Mouse (Mus musculus) lung, adult 2 months (tissue): ENCODE results near the gene Lamp2. TPM values are rescaled to one million over a fixed set of nuclear protein-coding genes. Genes with fewer than 3 reads are reported as not detected.
"Not testable (repeated sequence)": the region's sequence is repeated elsewhere in the genome, so short reads cannot be mapped to it uniquely, and the experiment has no call there.

Source experiments
- DNase-seq: peaks from one replicate; pipeline ENCODE4 v3.0.0; 2022
- H3K4me1 ChIP-seq: fragments of 200-500 bp; 2 replicates; pipeline ENCODE4 v1.6.1; 2011; ENCODE audit warnings: low read length; ENCODE audit not compliant: control insufficient read depth, insufficient read depth
- H3K4me3 ChIP-seq: fragments of 200-500 bp; replicated peaks from 2 replicates; pipeline ENCODE3; 2011; ENCODE audit warnings: low read depth, mild to moderate bottlenecking, control low read depth, low read length; ENCODE audit errors: extremely low read depth
- CTCF ChIP-seq: fragments of 200-500 bp; IDR thresholded peaks from 2 replicates; pipeline ENCODE4 v1.5.1; 2011; ENCODE audit warnings: mild to moderate bottlenecking, low read length, control low read depth; ENCODE audit not compliant: insufficient read depth
- POLR2A ChIP-seq: fragments of 200-500 bp; IDR thresholded peaks from 2 replicates; pipeline ENCODE4 v1.6.1; 2011; ENCODE audit warnings: low read depth, mild to moderate bottlenecking, control low read depth, low read length, borderline replicate concordance; ENCODE audit errors: extremely low read depth
- WGBS: fragments of 180-500 bp; shearing (Covaris S2); methylation state at CpG from one replicate; pipeline ENCODE4 v1.1.7; 2018; 5-methylcytosine and 5-hydroxymethylcytosine counted together
- polyA plus RNA-seq: library from polyadenylated mRNA; depleted of rRNA; stranded (reverse); fragments of >200 nt; gene quantifications from 2 replicates; pipeline ENCODE4 v1.2.3, GENCODE M21; 2012; rRNA removed

Lamp2 gene
- 68.0 and 85.8 TPM in 2 replicates for polyA plus RNA-seq

DNA sequence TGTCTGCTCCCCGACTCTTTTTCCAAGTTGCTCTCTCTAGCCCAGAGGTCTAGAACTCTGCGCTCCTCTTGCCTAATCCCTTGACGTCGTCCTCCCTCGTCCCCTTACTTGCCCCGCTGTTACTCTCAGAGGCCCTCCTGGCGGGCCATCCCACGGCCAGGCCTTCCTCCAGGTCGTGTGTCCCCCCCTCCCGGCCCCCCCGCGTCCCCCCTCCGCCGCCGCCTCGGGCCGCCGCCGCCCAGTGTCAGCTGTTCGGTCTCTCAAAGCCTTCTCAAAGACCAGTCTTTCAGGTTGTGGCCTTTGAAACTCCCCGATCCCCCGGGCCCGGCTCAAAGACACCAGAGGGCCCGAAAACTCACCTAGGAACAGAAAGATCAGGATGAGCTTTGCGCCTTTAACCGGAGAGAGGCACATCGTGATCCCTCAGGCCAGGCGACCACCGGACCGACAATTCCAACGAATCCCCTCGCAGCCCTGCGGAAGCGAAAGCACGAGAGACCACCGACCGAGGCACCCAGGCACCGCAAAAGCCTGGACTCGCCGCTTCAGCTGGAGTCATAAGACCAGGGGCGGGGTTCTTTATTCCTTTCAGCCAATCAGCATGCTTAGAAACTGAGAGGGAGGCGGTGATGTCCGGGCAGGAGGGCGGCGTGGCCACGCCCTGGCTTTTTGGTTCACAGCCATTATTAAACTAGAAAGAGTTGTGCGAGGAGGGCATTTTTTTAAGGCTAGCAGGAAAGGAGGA is at the start of gene Lamp2:
Lamp2 (minus strand) TSS at position 565 of the 745 bp plus-strand sequence.
- DNase-seq: peak; percentile 65
- Histone ChIP-seq H3K4me1 (no peaks in the 10 kb centered on the region; the same call in 1 of the 2 replicates), H3K4me3 (peak within 1 kb of the TSS; percentile 99)
- WGBS: 21% methylated on average over 47 of the region's 47 CpGs
- TF ChIP-seq CTCF (no peak), POLR2A (peak; percentile 94)

- DNase-seq: no peak
- TF ChIP-seq POLR2A (no peak), CTCF (no peak)
- 83% methylated on average over 14 of the region's 14 CpGs for WGBS
Observed at GRCm38 (mm10) chrX:38504846-38505245, 48.6 kb upstream of the Lamp2 start.

GRCm38 (mm10) chrX:38502182-38502581 is 45.9 kb upstream of the Lamp2 start:
- DNase-seq, H3K4me1 ChIP-seq, H3K4me3 ChIP-seq: not testable (repeated sequence)
- 69% methylated on average over 5 of the region's 5 CpGs for WGBS
- TF ChIP-seq CTCF: peak; percentile 3; the same call in 1 of the 2 replicates

More at GRCm38 (mm10) chrX:38504846-38505245, 48.6 kb upstream of the Lamp2 start:
- H3K4me1 ChIP-seq: no peaks in the 10 kb centered on the region
- H3K4me3 ChIP-seq: no peak overlapping the region

- not testable (repeated sequence) for H3K4me3 ChIP-seq, H3K4me1 ChIP-seq, DNase-seq
- 42% methylated on average over 20 of the region's 20 CpGs for WGBS
Observed at GRCm38 (mm10) chrX:38485464-38485863, 29.2 kb upstream of the Lamp2 start.

- DNase-seq: no peak
- Histone ChIP-seq H3K4me1 (0 out of 2 replicates have a peak, but pooled peaks cover 2% of the 10 kb centered on the region), H3K4me3 (no peak overlapping the region)
- TF ChIP-seq CTCF (no peak), POLR2A (no peak)
- 56% methylated on average over 1 of the region's 1 CpGs for WGBS
Observed at GRCm38 (mm10) chrX:38478583-38478982, 22.3 kb upstream of the Lamp2 start.

GRCm38 (mm10) chrX:38473537-38474299 is 17.5 kb upstream of the Lamp2 start:
- DNase-seq: peak; percentile 65
- Histone ChIP-seq H3K4me3 (peak overlapping the region; percentile 96), H3K4me1 (0 out of 2 replicates have a peak, but pooled peaks cover 2% of the 10 kb centered on the region)
- TF ChIP-seq CTCF: peak; percentile 48; the same call in 1 of the 2 replicates
- TF ChIP-seq POLR2A: peak; percentile 40; the same call in 1 of the 2 replicates
- 20% methylated on average over 32 of the region's 32 CpGs for WGBS

- WGBS: 25% methylated on average over 10 of the region's 10 CpGs
- Histone ChIP-seq H3K4me3 (peak overlapping the region; percentile 46), H3K4me1 (0 out of 2 replicates have a peak, but pooled peaks cover 2% of the 10 kb centered on the region)
- DNase-seq: no peak
- TF ChIP-seq POLR2A: no peak
- TF ChIP-seq CTCF: no peak
Observed at GRCm38 (mm10) chrX:38473164-38473536, 16.9 kb upstream of the Lamp2 start.

DNA sequence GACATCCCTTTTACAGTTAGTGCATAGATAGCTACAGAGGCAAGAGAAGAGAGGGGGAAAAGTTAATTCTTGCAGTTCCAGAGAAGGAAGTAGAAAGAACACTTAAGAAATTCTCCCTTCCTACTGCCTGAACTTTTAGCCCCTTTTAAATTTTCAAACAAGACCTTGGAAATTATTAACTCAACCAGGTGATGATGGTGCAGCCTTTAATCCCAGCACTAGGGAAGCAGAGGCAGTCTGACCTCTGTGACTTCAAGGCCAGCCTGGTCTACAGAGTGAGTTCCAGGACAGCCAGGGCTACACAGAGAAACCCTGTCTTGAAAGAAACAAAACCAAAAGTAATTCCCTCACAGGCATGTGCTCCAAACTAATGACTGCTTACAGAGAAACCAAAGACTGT is 10.0 kb upstream of the Lamp2 start:
- no peak overlapping the region for H3K4me3 ChIP-seq
- TF ChIP-seq CTCF (no peak), POLR2A (no peak)
- H3K4me1 ChIP-seq: no peaks in the 10 kb centered on the region; the same call in 1 of the 2 replicates
- no peak for DNase-seq

DNA sequence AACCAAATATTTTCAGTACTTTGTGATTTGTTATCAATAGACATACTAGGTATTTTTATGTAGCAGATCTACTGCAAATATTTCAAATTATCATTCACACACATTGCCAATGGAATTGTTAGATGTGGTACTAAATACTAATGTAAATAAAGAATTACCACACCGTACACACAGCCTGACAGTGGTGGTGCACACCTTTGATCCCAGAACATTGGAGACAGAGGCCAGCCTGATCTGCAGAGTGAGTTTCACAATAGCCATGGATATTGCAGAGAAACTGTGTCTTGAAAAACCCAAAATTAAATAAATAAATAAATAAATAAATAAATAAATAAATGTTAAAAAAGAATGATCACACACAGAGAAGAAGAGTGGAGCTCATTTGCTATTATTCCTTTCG is 6.9 kb upstream of the Lamp2 start:
- no peaks in the 10 kb centered on the region; the same call in 1 of the 2 replicates for H3K4me1 ChIP-seq
- H3K4me3 ChIP-seq: no peak overlapping the region
- TF ChIP-seq CTCF (no peak), POLR2A (no peak)
- no peak for DNase-seq
- 91% methylated on average over 2 of the region's 2 CpGs for WGBS

GRCm38 (mm10) chrX:38462101-38462500 is 5.8 kb upstream of the Lamp2 start:
- WGBS: 76% methylated on average over 5 of the region's 5 CpGs
- no peak for DNase-seq
- TF ChIP-seq POLR2A: no peak
- no peak for TF ChIP-seq CTCF

More at GRCm38 (mm10) chrX:38462101-38462500, 5.8 kb upstream of the Lamp2 start:
- H3K4me3 ChIP-seq: no peak overlapping the region
- no peaks in the 10 kb centered on the region; the same call in 1 of the 2 replicates for H3K4me1 ChIP-seq
